Mouse (Mus musculus) induced T-regulatory cell, adult 2 months (primary cell): Measurements from ENCODE around the gene Snrpc.

Experiments used
- DNase-seq: peaks from one replicate; pipeline ENCODE4 v3.0.0-alpha.2; 2012; ENCODE audit warnings: low read depth

Snrpc gene

GRCm38 (mm10) chr17:27859131-27859530 is 21.2 kb downstream of the Snrpc start:
- no peak for DNase-seq

- no peak for DNase-seq
Observed at GRCm38 (mm10) chr17:27865461-27865860, 27.5 kb downstream of the Snrpc start.

DNA sequence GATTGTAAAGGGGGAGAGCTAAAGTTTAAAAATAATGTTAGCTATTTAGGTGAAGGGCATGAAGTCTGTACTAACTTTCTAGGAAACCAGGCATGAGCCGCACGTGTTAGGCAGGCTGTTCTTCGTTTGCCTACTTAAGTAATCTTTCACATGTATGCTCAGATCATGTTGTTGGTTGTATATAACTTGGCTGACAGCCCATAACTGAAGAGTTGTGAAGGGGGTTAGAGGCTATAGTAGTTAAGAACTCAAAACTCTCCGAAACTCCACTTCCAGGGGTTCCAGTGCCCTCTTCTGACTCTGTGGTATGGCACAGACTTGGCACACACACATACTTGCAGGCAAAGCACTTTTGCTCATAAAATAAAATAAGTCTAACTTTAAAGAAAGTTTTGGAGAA is 28.8 kb downstream of the Snrpc start:
- no peak for DNase-seq

- no peak for DNase-seq
Observed at GRCm38 (mm10) chr17:27871851-27872250, 33.9 kb downstream of the Snrpc start.

GRCm38 (mm10) chr17:27873583-27873982 is 35.6 kb downstream of the Snrpc start:
- DNase-seq: no peak

- DNase-seq: no peak
Observed at GRCm38 (mm10) chr17:27874510-27874909, 36.6 kb downstream of the Snrpc start.

- DNase-seq: no peak
Observed at GRCm38 (mm10) chr17:27881518-27881917, 43.6 kb downstream of the Snrpc start.

DNA sequence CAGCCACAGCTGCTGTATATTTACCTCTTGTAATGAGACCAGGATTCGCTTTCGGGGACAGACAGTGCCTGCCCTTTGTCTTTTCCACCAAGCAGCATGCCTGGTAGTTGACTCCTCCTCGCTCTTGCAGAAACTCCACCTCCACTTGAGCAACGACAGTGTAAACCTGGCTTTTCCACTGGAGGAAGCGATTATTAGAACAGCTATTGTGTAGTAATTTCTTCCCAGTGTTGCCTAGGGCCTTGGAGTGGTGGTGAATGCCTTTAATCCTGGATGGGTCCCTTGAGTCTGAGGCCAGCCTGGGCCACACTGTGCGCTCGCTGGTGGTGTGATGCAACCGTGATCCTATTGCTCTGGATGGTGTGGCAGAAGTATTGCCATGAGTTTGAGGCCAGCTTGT is 45.2 kb downstream of the Snrpc start:
- no peak for DNase-seq

DNA sequence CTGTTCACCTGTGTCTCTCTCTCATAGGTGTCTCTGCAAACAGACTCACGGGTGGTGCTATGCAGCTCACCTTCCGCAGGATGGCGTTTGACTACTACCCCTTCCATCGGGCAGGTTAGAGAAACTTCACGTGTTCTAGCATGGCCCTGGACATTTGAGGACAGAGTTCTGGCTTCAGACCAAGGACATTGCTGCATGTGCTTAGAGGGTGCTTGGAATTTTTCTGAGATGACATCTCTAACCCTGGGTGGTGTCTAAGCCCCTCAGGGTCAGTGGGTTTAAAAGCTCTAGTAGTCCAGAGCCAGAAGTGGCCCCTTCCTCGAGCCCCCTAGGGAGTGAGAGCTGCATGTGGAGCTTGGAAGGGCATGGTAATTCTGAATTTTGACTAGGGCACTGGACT is 46.0 kb downstream of the Snrpc start:
- DNase-seq: no peak

DNA sequence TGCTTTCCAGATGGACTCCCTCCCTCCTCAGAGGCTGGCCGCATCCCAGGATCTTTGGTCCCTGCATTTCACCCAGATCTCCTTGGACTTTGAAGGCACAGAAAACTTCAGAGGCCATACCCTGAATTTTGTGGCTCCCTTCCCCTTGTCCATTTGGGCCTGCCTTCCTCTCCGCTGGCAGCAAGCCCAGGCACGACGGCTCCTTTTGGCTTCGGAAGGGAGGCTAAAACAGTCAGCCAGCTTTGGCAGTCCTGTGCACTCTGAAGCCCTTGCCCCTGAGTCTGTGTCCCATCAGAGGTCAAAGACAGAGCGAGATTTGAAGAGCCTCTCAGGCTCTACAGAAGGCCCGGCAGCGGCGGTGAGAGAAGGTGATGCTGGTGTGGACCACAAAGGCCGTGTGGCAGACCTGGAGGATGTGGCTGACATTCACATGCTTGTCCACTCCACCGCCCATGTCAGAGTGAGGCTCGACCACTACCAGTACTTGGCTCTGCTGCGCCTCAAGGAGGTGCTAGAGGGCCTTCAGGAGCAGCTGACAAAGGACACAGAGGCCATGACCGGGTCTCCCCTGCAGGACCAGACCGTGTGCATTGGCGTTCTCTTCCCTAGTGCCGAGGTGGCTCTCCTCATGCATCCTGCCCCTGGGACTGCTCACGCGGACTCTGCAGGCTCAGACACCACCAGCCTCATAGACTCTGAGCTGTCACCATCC is 48.7 kb downstream of the Snrpc start:
- DNase-seq: no peak
